Mouse (Mus musculus): ENCODE measurements around the gene Tmed8. TPM values are rescaled to one million over a fixed set of nuclear protein-coding genes. Genes with fewer than 3 reads are reported as not detected.

Gene Tmed8
- polyA plus RNA-seq, 1 experiment from 2014 or later: 5.4 TPM

DNA sequence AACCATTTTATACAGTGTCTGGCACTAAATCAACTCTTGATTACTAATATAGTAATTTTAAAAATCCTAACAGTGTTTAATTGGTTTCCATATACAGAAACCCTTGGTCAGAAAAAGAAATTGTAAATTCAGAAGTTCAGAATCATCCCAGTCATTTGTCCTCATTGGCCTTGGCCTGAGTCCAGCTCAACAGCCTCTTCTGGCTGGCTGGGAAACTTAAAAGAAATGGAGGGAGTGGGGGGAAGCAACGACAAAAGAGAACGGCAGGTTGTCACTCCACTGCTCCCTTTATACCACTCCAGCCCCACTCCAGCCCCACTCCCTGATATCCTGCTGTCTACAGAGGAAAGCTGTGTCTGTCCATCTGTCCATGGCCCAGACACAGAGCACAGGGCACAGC lies 69.1 kb downstream of the Tmed8 start:
- Histone ChIP-seq H3K36me3 (replicated peaks) (peaks cover 11% of the 10 kb centered on the region; the same call in 1 of the 2 replicates), H3K9ac (no peak overlapping the region), H3K9me3 (no peaks in the 10 kb centered on the region), H3K4me2 (no peak overlapping the region), H3K4me3 (no peak overlapping the region), H3K27ac (no peak overlapping the region), H3K4me1 (no peaks in the 10 kb centered on the region), H3K27me3 (replicated peaks) (no peaks in the 10 kb centered on the region)
- 73% methylated on average over 2 of the region's 2 CpGs for WGBS
- ATAC-seq (replicated peaks): no peak

GRCm38 (mm10) chr12:87130224-87130623 lies 70.0 kb downstream of the Tmed8 start:
- no peaks in the 10 kb centered on the region for H3K9me3 ChIP-seq
- 96% methylated on average over 4 of the region's 4 CpGs for WGBS
- no peak overlapping the region for H3K27ac ChIP-seq
- no peak overlapping the region for H3K4me3 ChIP-seq
- no peaks in the 10 kb centered on the region for H3K27me3 ChIP-seq (replicated peaks)
- peaks cover 11% of the 10 kb centered on the region; the same call in 1 of the 2 replicates for H3K36me3 ChIP-seq (replicated peaks)
- no peak overlapping the region for H3K9ac ChIP-seq
- no peak for ATAC-seq (replicated peaks)
- no peak overlapping the region for H3K4me2 ChIP-seq
- H3K4me1 ChIP-seq: no peaks in the 10 kb centered on the region

DNA sequence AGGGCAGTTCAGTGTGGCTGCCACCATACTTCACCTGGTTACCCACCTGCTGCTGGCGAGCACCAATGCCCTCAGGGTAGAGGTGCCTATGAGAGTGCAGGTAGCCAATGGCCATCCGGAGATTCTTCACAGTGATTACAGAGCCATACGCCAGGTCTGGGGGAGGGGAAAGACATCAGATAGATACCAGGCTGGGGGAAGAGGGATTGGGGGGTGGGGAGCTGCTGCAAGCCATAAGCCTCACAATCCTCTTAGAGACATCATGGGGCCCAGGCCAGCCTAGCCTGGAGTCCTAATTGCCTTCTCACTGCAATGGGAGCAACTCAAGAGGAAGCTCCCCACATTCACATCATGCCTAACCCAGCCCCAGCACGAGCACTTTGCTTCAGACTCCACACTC lies 73.0 kb downstream of the Tmed8 start:
- H3K9ac ChIP-seq: no peak overlapping the region
- 62% methylated on average over 4 of the region's 4 CpGs for WGBS
- H3K4me2 ChIP-seq: no peak overlapping the region
- H3K4me1 ChIP-seq: no peaks in the 10 kb centered on the region
- no peak for ATAC-seq (replicated peaks)
- H3K9me3 ChIP-seq: no peaks in the 10 kb centered on the region
- H3K4me3 ChIP-seq: no peak overlapping the region
- no peak overlapping the region for H3K27ac ChIP-seq
- H3K27me3 ChIP-seq (replicated peaks): no peaks in the 10 kb centered on the region
- H3K36me3 ChIP-seq (replicated peaks): peaks cover 8% of the 10 kb centered on the region; the same call in 1 of the 2 replicates

- no peaks in the 10 kb centered on the region for H3K4me1 ChIP-seq
- H3K4me2 ChIP-seq: no peak overlapping the region
- no peak overlapping the region for H3K27ac ChIP-seq
- ATAC-seq (replicated peaks): no peak
- H3K9ac ChIP-seq: no peak overlapping the region
- no peaks in the 10 kb centered on the region for H3K27me3 ChIP-seq (replicated peaks)
- H3K9me3 ChIP-seq: no peaks in the 10 kb centered on the region
- H3K36me3 ChIP-seq (replicated peaks): peaks cover 15% of the 10 kb centered on the region
- no peak overlapping the region for H3K4me3 ChIP-seq
- WGBS: 96% methylated on average over 4 of the region's 4 CpGs
Measured at GRCm38 (mm10) chr12:87121918-87122589, 78.2 kb downstream of the Tmed8 start.

Other genes starting within 250 kb of the Tmed8 start
- 17.8 and 21.8 TPM in 2 replicates for gene Zdhhc22, start 210.0 kb downstream of the Tmed8 start, polyA plus RNA-seq (2015; fragmentation: Nextera tagmentation; extraction: Ambion mirVana)
- 11.1 and 12.7 TPM in 2 replicates for gene Tmem63c, start 179.1 kb downstream of the Tmed8 start, polyA plus RNA-seq (2015; fragmentation: Nextera tagmentation; extraction: Ambion mirVana)
- gene Ngb, start 97.9 kb downstream of the Tmed8 start, polyA plus RNA-seq (2015; fragmentation: Nextera tagmentation; extraction: Ambion mirVana): 6.2 and 6.8 TPM in 2 replicates
- 26.9 and 28.9 TPM in 2 replicates for gene Gstz1, start 53.3 kb downstream of the Tmed8 start, polyA plus RNA-seq (2015; fragmentation: Nextera tagmentation; extraction: Ambion mirVana)
- gene Pomt2, start 52.5 kb downstream of the Tmed8 start, polyA plus RNA-seq (2015; fragmentation: Nextera tagmentation; extraction: Ambion mirVana): 15.8 and 17.1 TPM in 2 replicates
- gene Samd15, start 731 bp downstream of the Tmed8 start, polyA plus RNA-seq (2015; fragmentation: Nextera tagmentation; extraction: Ambion mirVana): 1.7 and 2.8 TPM in 2 replicates
- 1.6 and 1.7 TPM in 2 replicates for gene Noxred1, start 38.3 kb upstream of the Tmed8 start, polyA plus RNA-seq (2015; fragmentation: Nextera tagmentation; extraction: Ambion mirVana)
- 61.5 and 64.2 TPM in 2 replicates for gene Vipas39, start 65.8 kb upstream of the Tmed8 start, polyA plus RNA-seq (2015; fragmentation: Nextera tagmentation; extraction: Ambion mirVana)
- 217 and 222 TPM in 2 replicates for gene Ahsa1, start 66.0 kb upstream of the Tmed8 start, polyA plus RNA-seq (2015; fragmentation: Nextera tagmentation; extraction: Ambion mirVana)
- 1.4 and 1.8 TPM in 2 replicates for gene Ism2, start 99.3 kb upstream of the Tmed8 start, polyA plus RNA-seq (2015; fragmentation: Nextera tagmentation; extraction: Ambion mirVana)
- 59.4 and 68.5 TPM in 2 replicates for gene Sptlc2, start 187.9 kb upstream of the Tmed8 start, polyA plus RNA-seq (2015; fragmentation: Nextera tagmentation; extraction: Ambion mirVana)
- 222 and 229 TPM in 2 replicates for gene Slirp, start 243.4 kb upstream of the Tmed8 start, polyA plus RNA-seq (2015; fragmentation: Nextera tagmentation; extraction: Ambion mirVana)
- gene Alkbh1, start 243.6 kb upstream of the Tmed8 start, polyA plus RNA-seq (2015; fragmentation: Nextera tagmentation; extraction: Ambion mirVana): 39.0 and 47.3 TPM in 2 replicates

All from midbrain, embryonic 15.5 days (tissue).